Mouse (Mus musculus): Measurements from ENCODE around the gene Lce3f.

DNA sequence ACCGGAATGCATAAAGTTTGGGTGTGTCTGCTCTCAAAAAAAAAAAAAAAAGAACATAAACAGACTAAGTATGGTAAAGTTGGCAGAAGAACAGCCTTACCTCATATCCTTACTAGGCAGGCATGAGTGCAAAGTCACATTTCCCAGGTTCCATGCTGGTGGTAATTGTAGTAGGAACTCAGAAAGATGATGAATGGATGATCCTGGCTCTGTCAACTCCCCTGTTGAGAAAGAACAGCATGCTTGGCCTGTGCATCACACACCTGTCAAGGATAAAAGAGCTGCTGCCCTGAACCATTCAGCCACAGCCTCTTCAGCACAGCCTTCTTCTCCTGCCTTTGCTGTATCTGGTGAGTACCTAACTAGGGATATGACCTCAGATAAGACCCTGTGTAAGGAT, 47.8 kb upstream of the Lce3f start, which contains the start of gene Lce3c:
- TF ChIP-seq CTCF (conservative IDR thresholded peaks at IDR 0.05; ENCODE audit: insufficient read depth, insufficient read length, low read depth, low read length) (no peak), POLR2A (IDR thresholded peaks at IDR 0.05; ENCODE audit: low read depth, low read length) (no peak)
